Mouse (Mus musculus) gastrocnemius, postnatal 14 days (tissue): ENCODE measurements around the gene Glg1. TPM values are rescaled to one million over a fixed set of nuclear protein-coding genes. Genes with fewer than 3 reads are reported as not detected.
"Not testable (repeated sequence)": the region's sequence is repeated elsewhere in the genome, so short reads cannot be mapped to it uniquely, and the experiment has no call there.

Source experiments
- DNase-seq: peaks from one replicate; pipeline ENCODE4 v3.0.0; 2021; ENCODE audit warnings: mixed read lengths
- intact Hi-C: fragments of 180-260 bp; cut with DNase I; formaldehyde crosslinking; loops from one replicate; pipeline ENCODE4 v1.15.1; 2025; ENCODE audit warnings: low total_unique reads
- microRNA-seq, 2 experiments: library from miRNA; unstranded; fragments of <30 nt; microRNA quantifications; one replicate each; pipeline ENCODE4 v1.2.0; 2021
- total RNA-seq, 2 experiments: library from RNA; stranded (reverse); gene quantifications; 2 replicates each; pipeline ENCODE4 v1.2.3; 2021

Gene Glg1
- total RNA-seq, 2 experiments from 2014 or later: 47.3 to 51.4 TPM

DNA sequence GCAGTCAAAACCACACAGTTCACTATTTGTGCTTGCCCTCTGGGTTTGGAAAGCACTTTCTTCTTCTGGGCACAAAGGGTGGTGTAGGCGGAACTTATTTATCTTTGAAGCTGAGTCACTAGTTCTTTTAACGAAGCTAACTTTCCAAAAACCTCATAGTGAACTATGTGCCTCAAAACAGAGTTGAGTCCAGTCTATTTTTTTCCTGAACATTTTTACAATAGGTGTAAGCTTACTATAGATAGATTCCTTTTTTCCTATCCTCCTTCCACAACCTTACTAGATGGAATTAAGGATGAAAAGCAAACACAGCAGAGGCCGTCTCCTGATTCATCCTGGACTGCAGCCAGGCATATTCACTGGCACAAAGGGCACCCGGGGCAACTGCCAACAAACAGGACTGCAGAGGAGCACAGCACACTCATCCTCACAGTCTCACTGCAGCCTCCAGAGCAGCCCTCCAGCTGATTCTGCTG is 73.5 kb downstream of the Glg1 start:
- intact Hi-C loops: no loop called here

DNA sequence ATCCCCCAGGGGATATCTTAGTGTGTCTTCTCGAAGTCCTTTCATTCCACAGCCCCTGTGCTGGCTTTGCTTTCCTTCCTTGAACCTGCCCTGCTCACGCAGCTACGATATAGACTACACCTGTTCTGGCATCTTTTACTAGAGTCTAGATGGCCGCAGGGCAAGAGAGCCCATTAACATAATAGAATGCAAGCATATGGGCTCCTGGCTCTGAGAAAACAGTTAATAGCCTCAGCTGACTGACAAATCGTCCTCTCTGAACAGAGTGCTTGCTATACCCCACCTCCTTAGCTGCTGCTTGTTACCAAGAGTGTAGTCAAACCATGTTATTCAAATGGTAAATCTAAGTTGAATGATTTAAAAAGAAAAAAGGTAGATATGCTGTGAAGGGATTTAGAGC is 87.4 kb downstream of the Glg1 start:
- no peak for DNase-seq
- intact Hi-C loops: no loop called here

More for the DNA sequence above, 73.5 kb downstream of the Glg1 start:
- peak; percentile 35 for DNase-seq

DNA sequence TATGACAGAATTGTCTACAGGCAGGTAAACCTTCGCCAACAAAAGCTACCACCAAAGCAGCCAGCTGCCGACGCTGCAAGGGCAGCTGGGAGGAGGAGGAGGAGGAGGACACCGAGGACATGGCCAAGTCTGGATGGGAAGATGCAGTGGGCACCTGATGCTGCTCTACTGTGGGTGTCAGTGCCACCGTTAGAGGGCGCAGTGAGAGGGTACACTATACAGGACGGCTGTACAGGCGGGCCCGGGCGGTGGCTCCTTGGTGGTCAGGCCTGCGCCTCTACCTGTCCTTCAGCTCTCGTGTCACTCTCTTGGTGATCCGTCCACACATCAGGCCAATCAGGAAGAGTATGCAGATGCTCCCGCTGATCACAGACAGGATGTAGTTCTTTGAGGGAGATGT is 101.4 kb downstream of the Glg1 start:
- intact Hi-C loops: loop anchor here (5.0 kb wide), 1 partner anchor 100 kb away; the partner anchor contains the start of gene Glg1
- peak; percentile 52 for DNase-seq

DNA sequence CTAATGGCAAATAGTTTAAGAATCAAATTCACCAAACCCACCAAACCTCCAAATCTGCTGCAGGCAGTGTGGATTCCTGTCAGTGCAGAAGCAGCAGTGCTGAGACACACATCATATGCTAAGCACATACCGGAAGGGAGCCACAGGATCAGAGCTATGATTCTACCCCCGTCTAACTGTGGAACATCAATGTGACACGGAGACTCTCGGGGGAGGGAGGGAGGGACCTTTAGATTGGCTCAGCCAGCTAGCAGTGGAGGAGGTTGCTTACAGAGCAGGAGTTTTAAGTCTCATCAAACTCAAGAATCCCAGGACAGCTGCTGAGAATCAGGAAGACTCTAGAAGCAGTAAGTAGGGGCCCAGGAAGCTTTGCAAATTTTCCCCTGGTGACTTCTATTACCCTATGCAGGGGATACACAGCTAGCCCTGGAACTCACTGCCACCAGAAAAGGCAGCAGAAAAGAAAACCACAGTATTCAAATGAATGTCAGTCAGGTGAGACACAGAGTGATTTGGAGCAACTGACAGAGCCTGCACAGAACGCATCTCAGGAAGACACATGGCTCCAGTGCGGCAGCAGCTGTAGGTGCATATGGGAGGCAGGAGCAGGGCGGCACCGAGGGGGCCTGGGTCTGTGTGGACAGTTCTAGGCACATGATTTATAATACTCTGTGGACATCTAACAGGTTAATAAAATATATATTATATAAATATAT is 103.1 kb downstream of the Glg1 start:
- intact Hi-C loops: loop anchor here (5.0 kb wide), 1 partner anchor 101 kb away; the partner anchor contains the start of gene Glg1
- no peak for DNase-seq

DNA sequence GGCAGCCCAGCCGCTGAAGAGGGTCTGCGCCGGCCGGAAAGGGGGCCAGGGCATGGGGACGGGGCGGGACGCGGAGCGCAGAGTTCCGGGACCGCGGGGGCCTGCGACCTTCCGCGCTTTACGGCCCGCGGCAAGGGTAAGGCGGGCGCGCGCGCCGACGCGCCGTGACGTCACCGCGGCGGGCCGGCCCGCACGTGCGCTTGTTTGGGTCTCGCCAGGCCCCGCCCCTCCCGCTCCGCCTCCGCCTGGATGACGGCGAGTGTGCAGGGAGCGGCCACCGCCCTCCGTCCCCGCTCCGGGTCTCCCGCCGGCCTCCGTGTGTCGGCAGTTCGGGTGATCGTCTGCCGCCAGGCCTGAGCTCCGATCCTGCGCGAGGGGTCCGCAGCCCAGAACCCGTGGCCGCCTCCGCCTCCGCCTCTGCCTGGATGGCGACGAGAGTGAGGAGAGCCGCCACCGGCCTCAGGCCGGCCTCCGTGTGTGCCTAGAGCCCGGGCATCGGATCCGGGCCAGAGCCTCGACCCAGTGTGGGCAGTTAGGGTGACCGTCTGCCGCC is 113.5 kb downstream of the Glg1 start:
- intact Hi-C loops: not testable (repeated sequence)

DNA sequence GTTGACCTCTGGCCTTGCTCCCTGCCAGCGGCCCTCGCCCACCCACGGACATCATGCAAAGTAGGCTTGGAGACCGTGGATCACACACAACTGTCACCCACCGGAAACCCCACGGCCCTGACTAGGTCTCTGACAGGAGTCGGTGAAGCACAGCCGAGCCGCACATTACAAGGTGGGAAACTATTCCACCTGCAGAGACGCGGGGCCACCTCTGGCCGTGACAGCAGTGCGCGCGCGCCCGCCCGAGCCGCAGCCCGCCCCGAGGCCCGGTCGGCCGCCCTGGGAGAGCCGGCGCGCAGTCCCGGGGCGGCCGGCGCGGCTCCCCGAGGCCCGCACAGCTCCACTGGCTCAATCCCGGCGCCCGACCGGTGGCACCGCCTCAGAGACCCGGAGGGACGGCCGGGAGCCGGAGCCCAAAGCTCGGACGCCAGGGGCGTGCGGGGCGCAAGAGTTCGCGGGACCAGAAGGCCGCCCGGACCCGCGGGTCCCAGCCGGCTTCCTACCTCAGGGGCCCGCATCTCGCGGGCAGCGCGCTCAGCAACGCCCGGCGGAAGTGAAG is 114.0 kb downstream of the Glg1 start:
- DNase-seq: not testable (repeated sequence)
- intact Hi-C loops: loop anchor here (5.0 kb wide), 1 partner anchor 48 kb away; no protein-coding TSS in a partner anchor

More for the DNA sequence above, 113.5 kb downstream of the Glg1 start:
- peak; percentile 96 for DNase-seq

DNA sequence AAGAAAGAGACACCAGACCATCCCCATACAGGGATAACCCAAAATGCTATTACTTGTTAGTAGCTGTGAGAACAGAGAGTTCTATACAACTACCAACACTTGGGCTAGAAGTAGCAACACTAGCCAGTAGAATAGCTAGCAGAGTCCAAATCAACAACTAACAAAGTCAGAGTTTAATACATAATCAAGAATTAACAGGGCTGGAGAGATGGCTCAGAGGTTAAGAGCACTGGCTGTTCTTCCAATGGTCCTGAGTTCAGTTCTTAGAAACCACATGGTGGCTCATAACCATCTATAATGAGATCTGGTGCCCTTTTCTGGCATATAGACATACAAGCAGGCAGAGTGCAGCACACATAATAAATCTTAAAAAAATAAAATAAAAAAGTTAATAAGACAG is 116.5 kb downstream of the Glg1 start:
- no peak for DNase-seq
- intact Hi-C loops: loop anchor here (5.0 kb wide), 1 partner anchor 45 kb away; no protein-coding TSS in a partner anchor

DNA sequence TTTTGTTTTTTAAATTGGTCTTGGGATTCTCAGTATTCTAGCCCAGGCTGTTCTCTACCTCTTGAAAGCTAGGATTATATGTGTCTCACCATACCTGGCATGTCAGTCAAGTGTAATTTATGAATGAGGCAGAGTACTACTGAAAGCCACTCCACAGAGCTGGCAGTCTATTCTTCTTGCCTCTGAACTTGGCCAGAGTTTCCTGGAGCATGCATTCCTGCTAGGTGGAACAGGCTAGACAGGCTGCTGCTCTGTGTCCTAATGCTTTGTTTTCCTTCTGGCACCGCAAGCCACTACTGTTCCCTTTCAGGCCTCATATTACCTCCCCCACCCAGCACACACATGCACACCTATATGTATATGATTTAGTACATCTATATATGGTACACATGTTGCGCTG is 128.3 kb downstream of the Glg1 start:
- no peak for DNase-seq
- intact Hi-C loops: no loop called here

DNA sequence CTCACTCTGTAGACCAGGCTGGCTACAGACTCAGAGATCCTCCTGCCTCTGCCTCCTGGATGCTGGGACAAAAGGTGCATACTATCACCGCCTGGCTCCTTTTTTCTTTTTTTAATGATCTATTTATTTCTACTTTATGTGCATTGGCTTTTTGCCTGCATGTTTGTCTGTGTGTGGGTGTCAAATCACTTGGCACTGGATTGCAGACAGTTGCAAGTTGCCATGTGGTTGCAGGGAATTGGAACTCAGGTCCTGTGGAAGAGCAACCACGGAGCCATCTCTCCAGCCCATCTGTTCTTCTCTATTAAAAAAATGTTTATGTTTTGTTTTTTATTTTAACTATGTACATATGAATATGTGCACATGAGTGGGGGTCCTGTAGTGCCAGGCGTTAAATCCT is 139.5 kb downstream of the Glg1 start:
- intact Hi-C loops: no loop called here
- DNase-seq: no peak

DNA sequence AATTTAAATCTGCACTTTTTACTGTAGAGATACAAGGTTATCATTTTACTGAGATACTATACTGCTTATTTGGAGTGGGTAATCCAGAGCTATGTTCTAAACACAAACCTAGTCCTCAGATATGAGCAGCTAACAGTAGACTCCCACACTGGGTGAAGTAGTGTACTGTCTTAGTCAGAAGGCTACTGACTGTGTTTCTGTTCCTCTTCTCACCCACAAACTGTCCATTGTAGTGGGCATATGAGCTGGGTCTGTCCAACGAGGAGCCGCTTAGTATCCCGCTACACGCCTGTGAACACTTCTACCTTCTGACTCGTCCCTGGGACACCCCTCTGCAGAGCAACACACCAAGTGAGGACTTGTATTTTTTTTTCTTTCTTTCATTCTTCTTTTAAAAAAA is 144.1 kb downstream of the Glg1 start:
- intact Hi-C loops: no loop called here
- DNase-seq: no peak

Small RNAs within 50 kb of the gene (microRNA-seq; reads per million reads assigned to microRNA genes)
- 0 reads per million in 2 experiments for gene Gm23193

Other genes with a start within 250 kb of the Glg1 start
- gene Ddx19b, start 227.5 kb downstream of the Glg1 start, total RNA-seq: 10 to 100 TPM in 1 of 2 experiments, 1 to 10 TPM in 1; 9.3 to 11.0 TPM
- 10 to 100 TPM; 46.3 to 53.3 TPM for gene Aars, start 226.1 kb downstream of the Glg1 start, total RNA-seq
- gene Exosc6, start 202.9 kb downstream of the Glg1 start, total RNA-seq: not detected
- under 1 TPM; 0.53 to 0.96 TPM for gene Clec18a, start 166.8 kb downstream of the Glg1 start, total RNA-seq
- gene Pdpr, start 164.6 kb downstream of the Glg1 start, total RNA-seq: 10 to 100 TPM; 65.9 to 84.2 TPM
- gene Rfwd3, start 41.0 kb upstream of the Glg1 start, total RNA-seq: 1 to 10 TPM; 6.1 to 6.9 TPM
- 1 to 10 TPM; 1.1 to 1.5 TPM for gene Mlkl, start 79.0 kb upstream of the Glg1 start, total RNA-seq
- gene Fa2h, start 134.6 kb upstream of the Glg1 start, total RNA-seq: 1 to 10 TPM; 1.5 to 7.6 TPM